Mouse (Mus musculus) lung, postnatal 0 days (tissue): ENCODE data around the gene Armh3.

Source experiments
- CTCF ChIP-seq: IDR thresholded peaks from 2 replicates; pipeline ENCODE4 v1.5.1; 2016; ENCODE audit warnings: antibody characterized with exemption, mild to moderate bottlenecking
- EP300 ChIP-seq: IDR thresholded peaks from 2 replicates; pipeline ENCODE4 v1.6.1; 2016; ENCODE audit warnings: antibody characterized with exemption, mild to moderate bottlenecking, control low read depth

GRCm38 (mm10) chr19:45937530-45937929 lies 60.8 kb downstream of the Armh3 start:
- no peak for TF ChIP-seq EP300
- no peak for TF ChIP-seq CTCF
